Mouse (Mus musculus): ENCODE measurements at regions not wholly inside any gene's neighbourhood (a gene's known extent, or its start where the extent isn't known, plus 50 kb on each side); places are given as distances from the start of the nearest gene placed in this dataset.

DNA sequence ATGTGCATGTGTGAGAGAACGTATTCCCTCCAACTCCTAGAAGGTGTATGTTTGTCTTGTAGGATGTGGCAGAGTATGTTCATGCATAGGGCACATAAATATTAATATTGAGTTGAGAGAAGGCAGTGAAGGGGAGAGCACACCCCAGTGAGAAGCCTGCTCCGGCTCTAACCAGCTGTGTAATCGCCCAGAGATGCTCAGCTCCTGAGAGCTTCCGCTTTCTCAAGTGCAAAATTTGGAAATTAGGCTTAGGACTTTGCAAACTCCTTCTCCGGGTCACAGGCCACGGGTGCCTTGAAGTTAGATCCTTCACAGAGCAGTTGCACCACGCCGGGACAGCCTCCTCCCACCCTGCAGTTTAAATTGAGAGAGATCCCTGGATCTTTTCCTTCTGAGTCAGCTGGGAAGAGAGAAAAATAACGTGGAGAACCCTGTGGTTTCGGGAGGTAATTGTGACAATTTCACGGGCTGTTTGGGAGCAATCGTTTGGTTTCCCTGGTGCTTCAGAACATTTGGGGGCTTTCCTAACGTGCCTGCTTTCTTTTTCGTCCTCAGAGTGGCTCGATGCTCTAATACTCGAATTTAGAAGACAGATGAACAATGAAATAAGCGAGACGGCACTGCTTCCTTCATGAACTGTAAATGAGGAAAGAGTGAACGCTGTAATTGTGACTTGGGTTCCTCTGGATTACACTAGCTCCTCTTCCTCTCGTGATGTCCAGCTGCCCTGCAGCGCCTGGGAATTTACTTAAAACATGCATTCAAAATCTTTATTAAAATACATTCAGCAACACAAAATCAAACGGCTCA lies 263.0 kb upstream of the Adamts16 start:
- Histone ChIP-seq H3K36me3 (ENCODE audit: control insufficient read depth in 1 of 2, insufficient read depth in 2 of 2, low read length in 2 of 2) (no peaks in the 10 kb centered on the region), H3K79me2 (ENCODE audit: control insufficient read depth, insufficient read depth, low read length, poor library complexity) (no peaks in the 10 kb centered on the region), H3K27me3 (ENCODE audit: control insufficient read depth in 1 of 2, insufficient read depth in 2 of 2, low read length in 2 of 2) (no peaks in the 10 kb centered on the region), H3K27ac (ENCODE audit: control insufficient read depth, low read depth, low read length) (no peak overlapping the region), H3K9me3 (replicated peaks; ENCODE audit: insufficient read depth, low read length) (no peaks in the 10 kb centered on the region), H3K9ac (ENCODE audit: control insufficient read depth, low read depth, low read length, poor library complexity, severe bottlenecking) (no peak overlapping the region), H3K4me1 (ENCODE audit: control insufficient read depth in 1 of 2, insufficient read depth in 2 of 2, low read length in 2 of 2) (no peaks in the 10 kb centered on the region), H3K4me3 (ENCODE audit: control insufficient read depth in 1 of 2, insufficient read depth in 1 of 2, low read depth in 2 of 2, low read length in 2 of 2) (no peak overlapping the region)
- TF ChIP-seq UBTF (IDR thresholded peaks at IDR 0.05; ENCODE audit: borderline replicate concordance, insufficient read depth, low read depth, low read length) (no peak), POLR2AphosphoS2 (IDR thresholded peaks at IDR 0.05; ENCODE audit: low read length) (no peak), CHD2 (IDR thresholded peaks at IDR 0.05; ENCODE audit: low read length) (no peak), ZC3H11A (IDR thresholded peaks at IDR 0.05; ENCODE audit: low read depth, low read length) (no peak), POLR2A (IDR thresholded peaks at IDR 0.05; ENCODE audit: control insufficient read depth in 1 of 2, insufficient read depth in 1 of 2, low read depth in 1 of 2, low read length in 2 of 2, poor library complexity in 1 of 2) (no peak), TBP (IDR thresholded peaks at IDR 0.05; ENCODE audit: low read depth, low read length) (no peak), KAT2A (conservative IDR thresholded peaks at IDR 0.05; ENCODE audit: low read depth, low read length) (no peak), RCOR1 (IDR thresholded peaks at IDR 0.05; ENCODE audit: low read depth, low read length) (no peak)
- DNase-seq (ENCODE audit: low read depth, low spot score) = no peak

GRCm38 (mm10) chr13:71084301-71084700 lies 242.7 kb upstream of the Adamts16 start:
- Histone ChIP-seq H3K27ac (ENCODE audit: control insufficient read depth, low read depth, low read length) (no peak overlapping the region), H3K9me3 (replicated peaks; ENCODE audit: insufficient read depth, low read length) (no peaks in the 10 kb centered on the region), H3K9ac (ENCODE audit: control insufficient read depth, low read depth, low read length, poor library complexity, severe bottlenecking) (no peak overlapping the region), H3K79me2 (ENCODE audit: control insufficient read depth, insufficient read depth, low read length, poor library complexity) (no peaks in the 10 kb centered on the region), H3K4me1 (ENCODE audit: control insufficient read depth in 1 of 2, insufficient read depth in 2 of 2, low read length in 2 of 2) (no peaks in the 10 kb centered on the region), H3K27me3 (ENCODE audit: control insufficient read depth in 1 of 2, insufficient read depth in 2 of 2, low read length in 2 of 2) (no peaks in the 10 kb centered on the region), H3K36me3 (ENCODE audit: control insufficient read depth in 1 of 2, insufficient read depth in 2 of 2, low read length in 2 of 2) (no peaks in the 10 kb centered on the region), H3K4me3 (ENCODE audit: control insufficient read depth in 1 of 2, insufficient read depth in 1 of 2, low read depth in 2 of 2, low read length in 2 of 2) (no peak overlapping the region)
- DNase-seq (ENCODE audit: low read depth, low spot score) = no peak
- TF ChIP-seq JUND (IDR thresholded peaks at IDR 0.05; ENCODE audit: low read depth, low read length) (no peak), RCOR1 (IDR thresholded peaks at IDR 0.05; ENCODE audit: low read depth, low read length) (no peak), USF1 (IDR thresholded peaks at IDR 0.05; ENCODE audit: low read depth, low read length) (no peak)

GRCm38 (mm10) chr13:71075916-71076315 lies 234.3 kb upstream of the Adamts16 start:
- Histone ChIP-seq H3K36me3 (ENCODE audit: control insufficient read depth in 1 of 2, insufficient read depth in 2 of 2, low read length in 2 of 2) (no peaks in the 10 kb centered on the region), H3K79me2 (ENCODE audit: control insufficient read depth, insufficient read depth, low read length, poor library complexity) (no peaks in the 10 kb centered on the region), H3K9me3 (replicated peaks; ENCODE audit: insufficient read depth, low read length) (no peaks in the 10 kb centered on the region), H3K9ac (ENCODE audit: control insufficient read depth, low read depth, low read length, poor library complexity, severe bottlenecking) (no peak overlapping the region), H3K27me3 (ENCODE audit: control insufficient read depth in 1 of 2, insufficient read depth in 2 of 2, low read length in 2 of 2) (no peaks in the 10 kb centered on the region), H3K4me1 (ENCODE audit: control insufficient read depth in 1 of 2, insufficient read depth in 2 of 2, low read length in 2 of 2) (no peaks in the 10 kb centered on the region), H3K27ac (ENCODE audit: control insufficient read depth, low read depth, low read length) (no peak overlapping the region), H3K4me3 (ENCODE audit: control insufficient read depth in 1 of 2, insufficient read depth in 1 of 2, low read depth in 2 of 2, low read length in 2 of 2) (no peak overlapping the region)
- no peak for TF ChIP-seq MAFK (IDR thresholded peaks at IDR 0.05; ENCODE audit: borderline replicate concordance, low read depth, low read length)
- TF ChIP-seq NRF1 (IDR thresholded peaks at IDR 0.05; ENCODE audit: insufficient read depth, low read depth, low read length, poor library complexity, severe bottlenecking) = no peak
- TF ChIP-seq TAL1 (IDR thresholded peaks at IDR 0.05; ENCODE audit: low read length) = no peak
- TF ChIP-seq USF1 (IDR thresholded peaks at IDR 0.05; ENCODE audit: low read depth, low read length) = no peak
- no peak for TF ChIP-seq SIN3A (IDR thresholded peaks at IDR 0.05; ENCODE audit: low read length)
- no peak for TF ChIP-seq RCOR1 (IDR thresholded peaks at IDR 0.05; ENCODE audit: low read depth, low read length)
- TF ChIP-seq SMC3 (IDR thresholded peaks at IDR 0.05; ENCODE audit: low read depth, low read length) = no peak
- no peak for TF ChIP-seq CTCF (IDR thresholded peaks at IDR 0.05 in 2 of 3, conservative IDR thresholded peaks at IDR 0.05 in 1 of 3; ENCODE audit: control insufficient read depth in 1 of 3, insufficient read depth in 1 of 3, low read depth in 2 of 3, low read length in 3 of 3, poor library complexity in 1 of 3, severe bottlenecking in 1 of 3)
- no peak for TF ChIP-seq MAZ (IDR thresholded peaks at IDR 0.05; ENCODE audit: low read depth, low read length)
- no peak for TF ChIP-seq HCFC1 (IDR thresholded peaks at IDR 0.05; ENCODE audit: low read depth, low read length)
- no peak for TF ChIP-seq ZC3H11A (IDR thresholded peaks at IDR 0.05; ENCODE audit: low read depth, low read length)
- TF ChIP-seq UBTF (IDR thresholded peaks at IDR 0.05; ENCODE audit: borderline replicate concordance, insufficient read depth, low read depth, low read length) = no peak
- no peak for TF ChIP-seq GABPA (IDR thresholded peaks at IDR 0.05; ENCODE audit: low read depth, low read length)
- TF ChIP-seq GATA1 (IDR thresholded peaks at IDR 0.05; ENCODE audit: low read depth, low read length) = no peak
- TF ChIP-seq MXI1 (IDR thresholded peaks at IDR 0.05; ENCODE audit: low read depth, low read length) = no peak
- no peak for TF ChIP-seq ZNF384 (IDR thresholded peaks at IDR 0.05; ENCODE audit: low read depth, low read length)
- TF ChIP-seq POLR2A (IDR thresholded peaks at IDR 0.05; ENCODE audit: control insufficient read depth in 1 of 2, insufficient read depth in 1 of 2, low read depth in 1 of 2, low read length in 2 of 2, poor library complexity in 1 of 2) = no peak
- no peak for DNase-seq (ENCODE audit: low read depth, low spot score)
